Mouse (Mus musculus) liver, embryonic 11.5 days (tissue): ENCODE measurements around the gene 2900011O08Rik. TPM values are rescaled to one million over a fixed set of nuclear protein-coding genes. Genes with fewer than 3 reads are reported as not detected.

Source experiments
- ATAC-seq: fragments of 200-750 bp; cut with Nextera tagmentation; replicated peaks from 2 replicates; pipeline ENCODE4 v1.8.0; 2017; ENCODE audit warnings: moderate number of reproducible peaks, mild to moderate bottlenecking, moderate TSS enrichment, moderate library complexity; ENCODE audit not compliant: low FRiP score
- DNase-seq: peaks from one replicate; pipeline ENCODE4 v3.0.0-alpha.2; 2017; ENCODE audit warnings: low spot score
- H3K27ac ChIP-seq: fragments of 300-500 bp; sonication (generic); 2 replicates; pipeline ENCODE4 v1.5.1; 2014; ENCODE audit warnings: mild to moderate bottlenecking, low read depth, low read length, control low read depth
- H3K27me3 ChIP-seq: fragments of 300-500 bp; sonication (generic); replicated peaks from 2 replicates; pipeline ENCODE4 v1.6.1; 2014; ENCODE audit warnings: low read length, mixed read lengths; ENCODE audit not compliant: control insufficient read depth, insufficient read depth
- H3K36me3 ChIP-seq: fragments of 300-500 bp; sonication (generic); 2 replicates; pipeline ENCODE4 v1.6.1; 2014; ENCODE audit warnings: mild to moderate bottlenecking, low read length, moderate library complexity, mixed read lengths; ENCODE audit not compliant: control insufficient read depth, insufficient read depth
- H3K4me1 ChIP-seq: fragments of 300-500 bp; sonication (generic); replicated peaks from 2 replicates; pipeline ENCODE4 v1.6.1; 2014; ENCODE audit warnings: low read length, mixed read lengths; ENCODE audit not compliant: control insufficient read depth, insufficient read depth
- H3K4me2 ChIP-seq: fragments of 300-500 bp; sonication (generic); 2 replicates; pipeline ENCODE4 v1.6.1; 2014; ENCODE audit warnings: mild to moderate bottlenecking, control low read depth, moderate library complexity
- H3K4me3 ChIP-seq: fragments of 300-500 bp; sonication (generic); 2 replicates; pipeline ENCODE4 v1.5.1; 2014; ENCODE audit warnings: low read depth, low read length, control low read depth
- H3K9ac ChIP-seq: fragments of 300-500 bp; sonication (generic); 2 replicates; pipeline ENCODE4 v1.6.1; 2014; ENCODE audit warnings: low read depth, low read length, control low read depth
- H3K9me3 ChIP-seq: fragments of 300-500 bp; sonication (generic); 2 replicates; pipeline ENCODE4 v1.6.1; 2016; ENCODE audit warnings: low read length, inconsistent platforms, mixed read lengths; ENCODE audit not compliant: control insufficient read depth
- WGBS: fragments of 180-500 bp; shearing (Covaris S2); extraction: QIAGEN DNeasy Blood & Tissue Kit; methylation state at CpG from one replicate; pipeline ENCODE4 v1.1.7; 2014; 5-methylcytosine and 5-hydroxymethylcytosine counted together
- polyA plus RNA-seq: library from polyadenylated mRNA; unstranded; fragments of >200 nt; fragmentation: Nextera tagmentation; extraction: Ambion mirVana; gene quantifications from 2 replicates; pipeline ENCODE4 v1.2.1, GENCODE M21; 2014

The 2900011O08Rik gene
- 0.85 and 1.1 TPM in 2 replicates for polyA plus RNA-seq

GRCm38 (mm10) chr16:13986574-13987478 lies at the start of gene 2900011O08Rik, which contains the start of gene Ifitm7:
TSS of gene 2900011O08Rik (plus strand) at chr16:13986604.
TSS of gene Ifitm7 (minus strand) at chr16:13986888.
- H3K9ac ChIP-seq, result no peak within 1 kb of the TSS
- under 1% methylated on average over 31 of the region's 31 CpGs for WGBS
- H3K9me3 ChIP-seq, result no peaks in the 10 kb centered on the region
- H3K4me1 ChIP-seq, result 0 out of 2 replicates have a peak, but pooled peaks cover 3% of the 10 kb centered on the region
- no peak within 1 kb of the TSS for H3K27ac ChIP-seq
- no peaks in the 10 kb centered on the region for H3K36me3 ChIP-seq
- DNase-seq (peak; percentile 36), ATAC-seq (no peak)
- H3K4me3 ChIP-seq, result peak within 1 kb of the TSS; percentile 36
- peaks cover 2% of the 10 kb centered on the region; the same call in 1 of the 2 replicates for H3K27me3 ChIP-seq
- peak within 1 kb of the TSS; percentile 59 for H3K4me2 ChIP-seq

DNA sequence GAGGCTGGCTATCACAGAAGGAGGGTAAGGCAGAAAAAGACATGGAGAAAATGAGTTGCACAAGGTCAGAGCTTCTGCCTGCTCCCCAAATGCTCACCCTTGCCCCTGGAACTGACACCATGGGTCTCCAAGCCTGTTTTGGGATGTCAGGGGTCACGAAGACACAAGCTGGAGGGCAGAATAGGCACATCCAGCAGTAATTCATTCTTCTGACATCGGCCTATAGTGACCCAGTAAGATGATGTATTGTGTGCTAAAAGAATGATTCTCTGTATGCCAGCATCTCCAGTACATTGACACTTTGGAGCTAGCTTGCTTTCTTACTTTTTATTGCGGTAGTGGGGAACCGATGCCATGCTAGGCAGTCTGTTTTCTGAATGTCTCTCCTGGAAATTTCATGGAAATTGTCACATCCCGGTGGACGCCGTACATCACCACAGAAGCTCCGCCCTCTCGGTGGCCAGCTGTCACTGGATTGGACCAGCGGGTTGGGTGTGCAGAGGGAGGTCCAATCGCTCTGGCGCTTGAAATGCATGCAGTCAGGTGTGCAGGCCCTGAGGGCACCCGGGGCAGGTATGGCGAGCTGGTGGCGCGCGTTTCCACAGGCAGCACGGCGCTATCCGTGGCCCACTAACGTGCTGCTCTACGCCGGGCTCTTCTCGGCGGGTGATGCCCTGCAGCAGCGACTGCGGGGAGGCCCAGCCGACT lies 46.1 kb upstream of the 2900011O08Rik start:
- Histone ChIP-seq H3K9ac (no peak overlapping the region), H3K27me3 (peaks cover 22% of the 10 kb centered on the region), H3K4me3 (peak overlapping the region; percentile 49), H3K4me2 (peak overlapping the region; percentile 63), H3K4me1 (no peaks in the 10 kb centered on the region), H3K9me3 (no peaks in the 10 kb centered on the region), H3K36me3 (no peaks in the 10 kb centered on the region), H3K27ac (no peak overlapping the region)
- peak; percentile 70 for ATAC-seq
- peak; percentile 39 for DNase-seq
- WGBS, result 8% methylated on average over 28 of the region's 28 CpGs

- ATAC-seq (0 out of 2 replicates have a peak, but pooled peaks have one; percentile 23), DNase-seq (peak; percentile 37)
- no peaks in the 10 kb centered on the region for H3K9me3 ChIP-seq
- no peak overlapping the region for H3K27ac ChIP-seq
- H3K4me3 ChIP-seq, result peak overlapping the region; percentile 49
- no peaks in the 10 kb centered on the region for H3K36me3 ChIP-seq
- WGBS, result 5% methylated on average over 34 of the region's 34 CpGs
- H3K27me3 ChIP-seq, result peaks cover 22% of the 10 kb centered on the region
- peak overlapping the region; percentile 63 for H3K4me2 ChIP-seq
- no peak overlapping the region for H3K9ac ChIP-seq
- no peaks in the 10 kb centered on the region for H3K4me1 ChIP-seq
These were observed 45.5 kb upstream of the 2900011O08Rik start for GRCm38 (mm10) chr16:13940847-13941395.

DNA sequence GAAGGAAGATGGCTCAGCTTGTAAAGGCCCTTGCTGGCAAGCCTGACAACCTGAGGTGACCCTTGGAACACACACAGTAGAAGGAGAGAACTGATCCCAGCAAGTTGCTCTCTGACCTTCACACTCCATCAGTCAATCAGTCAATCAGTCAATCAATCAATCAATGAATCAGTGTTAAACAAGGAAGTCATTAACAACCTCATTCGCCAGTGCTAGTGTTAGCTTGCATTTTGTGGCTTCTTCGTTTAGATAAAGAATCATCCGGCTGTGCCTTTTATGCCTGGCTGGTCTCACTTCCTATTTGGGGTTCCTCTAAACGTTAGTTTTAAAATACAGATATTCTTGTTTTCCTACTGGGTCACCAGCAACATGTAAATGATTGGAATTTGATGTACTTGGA lies 42.2 kb upstream of the 2900011O08Rik start:
- H3K27me3 ChIP-seq, result peaks cover 22% of the 10 kb centered on the region
- H3K27ac ChIP-seq, result no peak overlapping the region
- no peaks in the 10 kb centered on the region for H3K36me3 ChIP-seq
- H3K4me2 ChIP-seq, result no peak overlapping the region
- no peaks in the 10 kb centered on the region for H3K4me1 ChIP-seq
- no peak overlapping the region for H3K9ac ChIP-seq
- ATAC-seq, result no peak
- H3K9me3 ChIP-seq, result no peaks in the 10 kb centered on the region
- no peak overlapping the region for H3K4me3 ChIP-seq
- no peak for DNase-seq
- WGBS, result 28% methylated on average over 4 of the region's 4 CpGs

DNA sequence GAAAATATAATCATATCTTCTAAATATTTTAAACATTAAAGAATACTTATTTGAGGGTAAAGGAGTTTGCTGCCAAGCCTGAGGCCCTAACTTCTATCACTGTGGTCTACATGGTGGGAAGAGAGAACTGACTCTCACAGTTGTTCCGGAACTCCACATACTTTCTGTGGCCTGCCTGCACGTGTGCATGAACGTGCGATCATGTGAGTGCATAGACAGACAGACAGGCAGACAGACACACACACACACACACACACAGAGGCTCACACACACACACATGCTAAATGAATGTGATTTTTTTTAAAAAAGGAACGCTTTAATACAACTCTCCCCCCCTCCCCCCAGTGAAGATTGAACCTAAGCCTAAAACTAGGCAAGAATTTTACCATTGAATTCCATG lies 41.7 kb upstream of the 2900011O08Rik start:
- Histone ChIP-seq H3K9me3 (no peaks in the 10 kb centered on the region), H3K4me1 (no peaks in the 10 kb centered on the region), H3K9ac (no peak overlapping the region), H3K4me2 (no peak overlapping the region), H3K4me3 (no peak overlapping the region), H3K27ac (no peak overlapping the region), H3K36me3 (no peaks in the 10 kb centered on the region), H3K27me3 (peaks cover 19% of the 10 kb centered on the region)
- 78% methylated on average over 5 of the region's 5 CpGs for WGBS
- DNase-seq (no peak), ATAC-seq (no peak)

DNA sequence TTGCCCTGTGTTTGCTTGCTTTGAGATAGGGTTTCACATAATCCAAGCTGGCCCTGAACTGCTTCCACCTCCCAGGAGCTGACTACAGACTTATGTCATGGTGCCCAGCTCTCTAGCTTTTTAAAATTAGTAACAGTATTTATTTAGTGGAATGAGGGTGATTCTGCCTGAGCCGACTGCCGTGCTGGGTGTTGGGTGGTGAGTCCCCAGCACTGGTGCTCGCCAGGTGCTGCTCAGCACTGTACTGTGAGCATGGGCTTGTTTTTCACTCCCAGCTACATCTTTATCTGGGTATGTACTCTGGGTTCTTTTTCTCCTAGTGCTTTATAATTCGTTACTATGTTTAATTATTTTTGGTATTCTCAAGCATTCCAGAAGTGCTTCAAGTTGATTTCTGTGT lies 41.3 kb upstream of the 2900011O08Rik start:
- ATAC-seq, result no peak
- H3K9me3 ChIP-seq, result no peaks in the 10 kb centered on the region
- no peak overlapping the region for H3K4me3 ChIP-seq
- no peak overlapping the region for H3K9ac ChIP-seq
- H3K4me2 ChIP-seq, result no peak overlapping the region
- no peak overlapping the region for H3K27ac ChIP-seq
- peaks cover 18% of the 10 kb centered on the region for H3K27me3 ChIP-seq
- no peaks in the 10 kb centered on the region for H3K4me1 ChIP-seq
- no peak for DNase-seq
- no peaks in the 10 kb centered on the region for H3K36me3 ChIP-seq
- whole genome bisulfite sequencing, result 70% methylated on average over 4 of the region's 4 CpGs

DNA sequence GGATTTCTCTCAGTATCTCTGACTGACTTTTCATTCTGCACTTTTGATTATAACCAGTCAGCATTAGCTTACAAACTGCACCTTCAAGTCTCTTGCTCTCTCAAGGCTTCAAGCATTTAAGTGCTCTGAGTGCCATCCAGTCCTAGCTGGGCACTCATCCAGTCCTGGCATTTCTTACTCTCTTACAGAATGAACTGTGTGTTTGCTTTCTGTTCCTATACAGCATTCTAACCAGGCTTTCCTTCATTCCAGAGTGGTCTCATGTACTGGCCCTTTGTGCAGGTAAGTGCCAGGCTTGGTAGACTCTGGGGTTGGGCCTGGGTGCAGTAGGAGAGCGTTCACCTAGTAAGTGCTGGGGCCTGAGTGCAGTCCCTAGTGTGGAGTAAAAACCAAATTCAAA lies 40.1 kb upstream of the 2900011O08Rik start:
- Histone ChIP-seq H3K27me3 (peaks cover 7% of the 10 kb centered on the region), H3K4me2 (no peak overlapping the region), H3K4me3 (no peak overlapping the region), H3K4me1 (no peaks in the 10 kb centered on the region), H3K36me3 (no peaks in the 10 kb centered on the region), H3K27ac (no peak overlapping the region), H3K9ac (no peak overlapping the region), H3K9me3 (no peaks in the 10 kb centered on the region)
- no peak for ATAC-seq
- no peak for DNase-seq
- 86% methylated on average over 1 of the region's 1 CpGs for whole genome bisulfite sequencing

- Histone ChIP-seq H3K27me3 (no peaks in the 10 kb centered on the region), H3K9ac (no peak overlapping the region), H3K9me3 (no peaks in the 10 kb centered on the region), H3K4me3 (no peak overlapping the region), H3K36me3 (no peaks in the 10 kb centered on the region), H3K27ac (no peak overlapping the region), H3K4me1 (no peaks in the 10 kb centered on the region), H3K4me2 (no peak overlapping the region)
- DNase-seq, result no peak
- no peak for ATAC-seq
- WGBS, result 72% methylated on average over 3 of the region's 3 CpGs
These were observed 35.2 kb upstream of the 2900011O08Rik start for GRCm38 (mm10) chr16:13951245-13951644.
